Mouse (Mus musculus) forebrain, embryonic 13.5 days (tissue): ENCODE results near the gene Aldoc. TPM values are rescaled to one million over a fixed set of nuclear protein-coding genes. Genes with fewer than 3 reads are reported as not detected.

Experiments
- ATAC-seq: fragments of 200-750 bp; cut with Nextera tagmentation; 2 replicates; pipeline ENCODE4 v1.8.0; 2017
- H3K27ac ChIP-seq: fragments of 300-500 bp; sonication (generic); 2 replicates; pipeline ENCODE4 v1.5.1; 2015; ENCODE audit warnings: inconsistent platforms, mild to moderate bottlenecking, moderate library complexity
- H3K27me3 ChIP-seq: fragments of 300-500 bp; sonication (generic); 2 replicates; pipeline ENCODE4 v1.6.1; 2015; ENCODE audit warnings: mild to moderate bottlenecking, inconsistent platforms
- H3K36me3 ChIP-seq: fragments of 300-500 bp; sonication (generic); 2 replicates; pipeline ENCODE4 v1.6.1; 2015; ENCODE audit warnings: mild to moderate bottlenecking, inconsistent platforms; ENCODE audit not compliant: poor library complexity, severe bottlenecking
- H3K4me1 ChIP-seq: fragments of 300-500 bp; sonication (generic); 2 replicates; pipeline ENCODE4 v1.6.1; 2015; ENCODE audit warnings: inconsistent platforms
- H3K4me2 ChIP-seq: fragments of 300-500 bp; sonication (generic); 2 replicates; pipeline ENCODE4 v1.6.1; 2015; ENCODE audit warnings: inconsistent platforms, mild to moderate bottlenecking, moderate library complexity
- H3K4me3 ChIP-seq: fragments of 300-500 bp; sonication (generic); 2 replicates; pipeline ENCODE4 v1.5.1; 2015; ENCODE audit warnings: mild to moderate bottlenecking, inconsistent platforms
- H3K9ac ChIP-seq: fragments of 300-500 bp; sonication (generic); 2 replicates; pipeline ENCODE4 v1.6.1; 2015; ENCODE audit warnings: mild to moderate bottlenecking, inconsistent platforms
- H3K9me3 ChIP-seq: fragments of 300-500 bp; sonication (generic); replicated peaks from 2 replicates; pipeline ENCODE4 v1.6.1; 2016; ENCODE audit warnings: inconsistent platforms
- WGBS: fragments of 180-500 bp; shearing (Covaris S2); methylation state at CpG from one replicate; pipeline ENCODE4 v1.1.7; 2015; 5-methylcytosine and 5-hydroxymethylcytosine counted together
- polyA plus RNA-seq: library from polyadenylated mRNA; unstranded; fragments of >200 nt; fragmentation: Nextera tagmentation; extraction: Ambion mirVana; gene quantifications from 2 replicates; pipeline ENCODE4 v1.2.1, GENCODE M21; 2015

Gene Aldoc
- polyA plus RNA-seq, 1 experiment from 2014 or later, result 142 TPM

DNA sequence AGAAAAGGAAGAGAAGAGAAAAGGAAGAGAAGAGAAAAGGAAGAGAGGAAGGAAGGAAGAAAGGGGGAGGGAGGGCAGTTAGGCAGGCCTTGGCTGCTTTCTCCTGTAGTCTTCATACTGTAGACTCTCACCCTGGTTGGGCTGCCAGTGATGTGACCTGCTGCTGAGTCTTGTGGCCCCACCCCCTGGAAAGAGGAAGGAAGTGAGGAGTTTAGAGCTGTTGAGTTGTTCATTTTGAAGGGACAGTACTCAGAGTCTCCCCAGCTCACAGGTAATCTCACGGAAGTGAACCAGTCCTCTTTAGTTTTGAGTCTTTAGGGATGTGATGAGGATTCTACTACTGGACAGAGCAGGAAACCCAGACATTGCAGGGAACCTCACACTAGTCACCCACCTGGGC lies 30.3 kb downstream of the Aldoc start:
- Histone ChIP-seq H3K9ac (no peak overlapping the region), H3K4me2 (no peak overlapping the region), H3K4me3 (no peak overlapping the region), H3K36me3 (peaks cover 15% of the 10 kb centered on the region), H3K27me3 (no peaks in the 10 kb centered on the region), H3K27ac (no peak overlapping the region), H3K4me1 (no peaks in the 10 kb centered on the region), H3K9me3 (no peaks in the 10 kb centered on the region)
- 85% methylated on average over 1 of the region's 1 CpGs for WGBS
- no peak for ATAC-seq

GRCm38 (mm10) chr11:78354905-78355304 lies 32.1 kb downstream of the Aldoc start:
- no peaks in the 10 kb centered on the region for H3K9me3 ChIP-seq
- no peak overlapping the region for H3K27ac ChIP-seq
- H3K4me2 ChIP-seq, result no peak overlapping the region
- H3K36me3 ChIP-seq, result no peaks in the 10 kb centered on the region
- ATAC-seq, result no peak
- H3K9ac ChIP-seq, result no peak overlapping the region
- H3K4me3 ChIP-seq, result no peak overlapping the region
- H3K4me1 ChIP-seq, result 0 out of 2 replicates have a peak, but pooled peaks cover 2% of the 10 kb centered on the region
- WGBS, result 88% methylated on average over 6 of the region's 6 CpGs
- H3K27me3 ChIP-seq, result no peaks in the 10 kb centered on the region

- no peak overlapping the region for H3K9ac ChIP-seq
Measured at GRCm38 (mm10) chr11:78355471-78356238, 32.9 kb downstream of the Aldoc start.

GRCm38 (mm10) chr11:78358330-78359007 lies 35.7 kb downstream of the Aldoc start:
- Histone ChIP-seq H3K4me2 (no peak overlapping the region), H3K27me3 (no peaks in the 10 kb centered on the region), H3K36me3 (no peaks in the 10 kb centered on the region), H3K27ac (no peak overlapping the region), H3K9me3 (no peaks in the 10 kb centered on the region), H3K4me1 (0 out of 2 replicates have a peak, but pooled peaks cover 4% of the 10 kb centered on the region), H3K4me3 (no peak overlapping the region), H3K9ac (no peak overlapping the region)
- WGBS, result 13% methylated on average over 22 of the region's 22 CpGs
- no peak for ATAC-seq

More at GRCm38 (mm10) chr11:78355471-78356238, 32.9 kb downstream of the Aldoc start:
- no peak overlapping the region for H3K4me3 ChIP-seq
- no peak overlapping the region for H3K4me2 ChIP-seq
- 32% methylated on average over 4 of the region's 4 CpGs for WGBS
- no peak overlapping the region for H3K27ac ChIP-seq
- H3K36me3 ChIP-seq, result no peaks in the 10 kb centered on the region
- 0 out of 2 replicates have a peak, but pooled peaks cover 4% of the 10 kb centered on the region for H3K4me1 ChIP-seq
- ATAC-seq, result no peak
- no peaks in the 10 kb centered on the region for H3K27me3 ChIP-seq
- no peaks in the 10 kb centered on the region for H3K9me3 ChIP-seq

DNA sequence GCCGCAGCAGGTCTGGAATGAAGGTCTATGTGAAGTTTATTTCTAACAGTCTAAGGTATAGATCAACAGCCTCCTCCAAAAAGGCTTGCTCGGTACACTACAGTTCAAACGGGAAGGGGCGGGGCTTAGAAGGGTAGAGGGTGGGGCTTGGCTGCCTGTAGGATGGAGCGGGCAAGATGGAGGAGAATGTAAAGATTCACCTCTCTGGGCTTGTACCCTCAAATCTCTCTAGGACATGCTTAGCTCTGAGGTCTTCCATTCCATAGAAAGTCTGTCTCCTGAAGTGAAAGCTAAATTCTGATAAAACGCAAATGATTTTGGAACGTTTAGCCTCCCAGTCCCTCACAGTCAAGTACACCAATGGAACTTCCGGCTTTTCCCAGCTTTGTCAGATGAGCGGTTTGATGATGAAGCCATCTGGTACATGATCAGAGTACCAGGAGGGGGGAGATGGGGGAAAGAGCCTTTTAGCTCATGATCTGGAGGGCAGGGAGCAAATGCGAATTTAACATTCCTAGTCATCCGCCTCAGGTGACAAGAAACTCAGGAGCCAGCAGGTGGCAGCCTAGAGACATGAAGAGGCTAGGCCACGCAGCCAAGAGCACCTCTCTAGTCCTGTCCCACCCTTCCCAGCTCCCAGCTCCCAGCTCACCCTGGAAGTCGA lies 37.5 kb downstream of the Aldoc start:
- Histone ChIP-seq H3K4me2 (peak overlapping the region; percentile 48), H3K36me3 (no peaks in the 10 kb centered on the region), H3K4me1 (0 out of 2 replicates have a peak, but pooled peaks cover 4% of the 10 kb centered on the region), H3K9ac (no peak overlapping the region), H3K9me3 (no peaks in the 10 kb centered on the region), H3K27me3 (no peaks in the 10 kb centered on the region), H3K4me3 (peak overlapping the region; percentile 23), H3K27ac (no peak overlapping the region)
- ATAC-seq, result peak; percentile 63
- 14% methylated on average over 13 of the region's 13 CpGs for WGBS

DNA sequence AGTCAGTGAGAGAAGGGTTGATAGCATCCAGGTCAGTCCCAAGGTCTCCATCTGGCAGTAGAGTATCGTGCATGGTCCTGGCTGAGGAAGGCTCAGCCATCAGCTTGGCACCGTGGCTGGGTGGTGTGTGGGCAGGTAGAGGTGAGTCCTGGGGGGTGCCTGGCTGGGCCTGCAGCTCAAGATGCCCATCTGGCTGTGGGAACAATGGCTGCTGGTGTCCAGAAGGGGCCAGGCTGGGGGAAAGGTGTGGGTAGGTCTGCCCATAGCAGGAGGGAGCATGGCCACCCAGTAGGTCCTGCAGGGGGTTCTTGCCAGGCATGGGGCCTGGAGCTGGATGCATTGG lies 38.0 kb downstream of the Aldoc start:
- Histone ChIP-seq H3K4me3 (no peak overlapping the region), H3K27ac (no peak overlapping the region), H3K4me1 (0 out of 2 replicates have a peak, but pooled peaks cover 4% of the 10 kb centered on the region), H3K9me3 (no peaks in the 10 kb centered on the region), H3K9ac (no peak overlapping the region), H3K27me3 (no peaks in the 10 kb centered on the region), H3K36me3 (no peaks in the 10 kb centered on the region), H3K4me2 (0 out of 2 replicates have a peak overlapping the region, but pooled peaks have one; percentile 48)
- 73% methylated on average over 2 of the region's 2 CpGs for WGBS
- ATAC-seq, result peak; percentile 24; the same call in 1 of the 2 replicates

DNA sequence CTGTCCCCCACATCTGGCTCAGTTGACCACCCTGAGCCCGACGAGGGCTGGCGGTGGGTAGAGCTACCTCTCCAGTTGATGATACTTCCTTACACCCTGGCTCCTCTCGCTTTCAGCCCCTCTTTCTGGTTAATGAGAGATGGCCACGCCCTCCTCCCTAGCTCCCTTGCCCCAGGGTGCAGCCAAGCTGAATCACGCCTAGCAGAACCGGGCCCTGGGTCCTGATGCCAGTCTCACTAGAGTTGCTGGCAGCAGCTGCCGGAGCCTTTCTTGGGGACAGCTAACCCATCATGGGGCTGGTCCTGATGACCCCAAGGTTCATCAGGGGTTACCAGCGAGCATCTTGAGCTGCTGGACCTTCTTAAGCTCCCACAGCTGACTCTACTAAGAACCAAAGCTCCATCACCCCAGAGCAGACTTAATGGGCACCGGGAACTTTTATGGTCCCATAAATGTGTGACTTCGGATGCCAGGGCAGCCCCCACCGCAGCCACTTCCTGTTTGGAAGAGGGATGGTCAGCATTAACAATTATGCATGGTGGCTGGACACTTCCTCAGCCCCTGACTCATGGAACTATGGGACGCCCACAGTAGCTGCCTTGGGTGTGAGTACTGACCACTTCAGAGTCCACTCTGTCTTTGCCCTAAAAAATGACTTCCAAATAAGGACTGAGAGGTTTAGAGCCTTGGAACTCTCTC lies 40.7 kb downstream of the Aldoc start:
- 84% methylated on average over 13 of the region's 13 CpGs for WGBS
- no peaks in the 10 kb centered on the region for H3K36me3 ChIP-seq
- no peak for ATAC-seq
- no peaks in the 10 kb centered on the region for H3K27me3 ChIP-seq
- no peak overlapping the region for H3K4me2 ChIP-seq
- no peak overlapping the region for H3K4me3 ChIP-seq
- no peak overlapping the region for H3K27ac ChIP-seq
- H3K4me1 ChIP-seq, result 0 out of 2 replicates have a peak, but pooled peaks cover 4% of the 10 kb centered on the region
- no peak overlapping the region for H3K9ac ChIP-seq
- H3K9me3 ChIP-seq, result no peaks in the 10 kb centered on the region

GRCm38 (mm10) chr11:78364103-78364502 lies 41.3 kb downstream of the Aldoc start:
- Histone ChIP-seq H3K27ac (no peak overlapping the region), H3K4me2 (no peak overlapping the region), H3K27me3 (no peaks in the 10 kb centered on the region), H3K9ac (no peak overlapping the region), H3K9me3 (no peaks in the 10 kb centered on the region), H3K4me3 (no peak overlapping the region), H3K4me1 (0 out of 2 replicates have a peak, but pooled peaks cover 4% of the 10 kb centered on the region), H3K36me3 (no peaks in the 10 kb centered on the region)
- WGBS, result 59% methylated on average over 8 of the region's 8 CpGs
- no peak for ATAC-seq

DNA sequence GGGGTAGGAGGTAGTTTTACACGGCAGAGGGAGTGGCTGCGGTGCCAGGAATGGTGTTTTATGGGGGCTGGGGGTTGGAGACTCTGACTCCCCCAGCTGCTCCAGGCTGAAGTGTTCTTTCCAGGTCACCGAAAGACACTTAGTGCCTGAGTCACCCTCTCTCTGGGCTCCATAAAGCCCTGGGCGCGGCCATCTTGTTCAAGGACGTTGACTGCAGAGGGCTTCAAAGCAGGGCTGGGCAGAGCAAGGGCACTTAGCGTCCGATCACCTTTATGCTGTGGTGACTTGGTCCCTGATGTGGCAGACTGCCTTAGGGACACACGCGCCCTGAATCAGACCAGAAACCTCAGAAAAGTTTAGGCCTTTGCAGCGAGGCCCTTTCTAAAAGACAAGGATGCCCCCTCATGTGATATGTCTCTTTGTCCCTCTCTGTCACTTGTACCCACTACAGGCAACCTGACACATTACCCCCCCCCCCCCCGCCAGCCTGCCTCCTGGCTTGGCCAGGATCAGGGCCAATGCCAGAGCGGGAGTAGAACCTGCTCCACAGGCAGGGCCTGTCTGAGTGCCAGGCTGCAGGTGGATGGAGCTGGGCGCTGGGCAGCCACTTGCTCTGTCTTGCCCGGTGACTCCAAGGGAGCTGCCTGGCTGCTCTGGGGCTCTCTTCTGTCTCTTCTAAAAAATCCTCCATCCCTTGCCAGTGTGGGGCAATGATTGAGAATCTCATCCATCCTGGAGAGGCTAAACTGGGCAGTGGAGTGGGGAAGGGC lies 44.9 kb downstream of the Aldoc start:
- no peak overlapping the region for H3K27ac ChIP-seq
- 91% methylated on average over 15 of the region's 15 CpGs for WGBS
- ATAC-seq, result no peak
- H3K4me3 ChIP-seq, result no peak overlapping the region
- H3K9me3 ChIP-seq, result no peaks in the 10 kb centered on the region
- H3K36me3 ChIP-seq, result no peaks in the 10 kb centered on the region
- H3K4me1 ChIP-seq, result no peaks in the 10 kb centered on the region
- no peak overlapping the region for H3K4me2 ChIP-seq
- H3K9ac ChIP-seq, result no peak overlapping the region
- no peaks in the 10 kb centered on the region for H3K27me3 ChIP-seq

DNA sequence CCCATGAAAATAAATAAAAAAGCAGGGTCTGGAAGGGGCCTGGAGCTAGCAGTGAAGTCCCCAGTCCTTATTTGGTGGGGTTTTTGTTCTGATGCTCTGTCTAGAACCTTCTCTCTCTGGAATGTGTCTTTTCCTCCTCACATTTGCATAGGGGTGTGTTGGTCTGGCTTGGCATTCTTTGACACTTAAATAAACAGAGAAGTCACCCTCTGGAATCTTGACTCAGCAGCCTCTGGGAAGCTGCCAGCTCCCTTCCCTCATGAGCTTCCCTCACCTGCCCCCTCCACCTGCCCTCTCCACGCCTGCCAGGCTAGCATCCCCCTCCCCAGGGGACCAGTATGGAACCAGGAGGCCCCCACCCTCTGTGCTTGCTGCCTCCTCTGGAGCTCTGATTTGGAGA lies 47.6 kb downstream of the Aldoc start:
- H3K9me3 ChIP-seq, result no peaks in the 10 kb centered on the region
- H3K4me2 ChIP-seq, result no peak overlapping the region
- WGBS, result 65% methylated on average over 1 of the region's 1 CpGs
- H3K4me1 ChIP-seq, result no peaks in the 10 kb centered on the region
- H3K27me3 ChIP-seq, result no peaks in the 10 kb centered on the region
- H3K9ac ChIP-seq, result no peak overlapping the region
- H3K36me3 ChIP-seq, result no peaks in the 10 kb centered on the region
- no peak for ATAC-seq
- H3K4me3 ChIP-seq, result no peak overlapping the region
- H3K27ac ChIP-seq, result no peak overlapping the region

- Histone ChIP-seq H3K27me3 (no peaks in the 10 kb centered on the region), H3K4me3 (no peak overlapping the region), H3K9me3 (no peaks in the 10 kb centered on the region), H3K36me3 (no peaks in the 10 kb centered on the region), H3K4me1 (no peaks in the 10 kb centered on the region), H3K9ac (no peak overlapping the region), H3K27ac (no peak overlapping the region), H3K4me2 (no peak overlapping the region)
- no peak for ATAC-seq
- WGBS, result 88% methylated on average over 11 of the region's 11 CpGs
Measured at GRCm38 (mm10) chr11:78371711-78372110, 48.9 kb downstream of the Aldoc start.
